Comparison of ENCODE assay signal across 1 mouse cellular context in genomic region chr12:17537147-17537546, GRCm38 (mm10).
TF ChIP-seq lines count a peak whose summit lies in the region.

No protein-coding gene starts in this region.

TF ChIP-seq in MEL, 35 proteins besides CTCF, POLR2A, EP300 and RAD21 (continued from another document):
- TF ChIP-seq TBP (IDR thresholded peaks at IDR 0.05; ENCODE audit: low read depth, low read length) (no peak), MXI1 (IDR thresholded peaks at IDR 0.05; ENCODE audit: low read depth, low read length) (peak; percentile 16; the same call in 1 of the 2 replicates)
